Mouse (Mus musculus) myocyte (in vitro differentiated cells): ENCODE measurements around the gene Senp8.

Source experiments
- E2F4 ChIP-seq: IDR thresholded peaks from one replicate; pipeline ENCODE4 v1.6.1; 2011; ENCODE audit warnings: mild to moderate bottlenecking, control low read depth, moderate library complexity; ENCODE audit not compliant: insufficient read depth
- MYOG ChIP-seq, 3 experiments: IDR thresholded peaks; one replicate each; pipeline ENCODE4 v1.6.1; 2011; ENCODE audit warnings: control low read depth in 2 of 3, low read depth in 2 of 3, mild to moderate bottlenecking in 2 of 3; ENCODE audit not compliant: insufficient read length in 2 of 3, control insufficient read depth in 1 of 3, insufficient read depth in 1 of 3
- POLR2A ChIP-seq: IDR thresholded peaks from one replicate; pipeline ENCODE4 v1.6.1; 2011; ENCODE audit warnings: low read depth, mild to moderate bottlenecking, control low read depth, moderate library complexity; ENCODE audit not compliant: insufficient read length
- TCF12 ChIP-seq: IDR thresholded peaks from one replicate; pipeline ENCODE4 v1.6.1; 2011; ENCODE audit warnings: mild to moderate bottlenecking, control low read depth; ENCODE audit not compliant: poor library complexity, insufficient read depth, severe bottlenecking
- TCF3 ChIP-seq: IDR thresholded peaks from one replicate; pipeline ENCODE4 v1.6.1; 2011; ENCODE audit warnings: low read depth, control low read depth; ENCODE audit not compliant: insufficient read length

- TF ChIP-seq POLR2A, result no peak
- no peak for TF ChIP-seq TCF12
- TF ChIP-seq TCF3, result no peak
- TF ChIP-seq MYOG (IDR thresholded peaks at IDR 0.05; ENCODE audit: control insufficient read depth in 1 of 3, insufficient read depth in 1 of 3, insufficient read length in 2 of 3, low read depth in 2 of 3), result no peak
- no peak for TF ChIP-seq E2F4
These were observed 10.0 kb upstream of the Senp8 start for GRCm38 (mm10) chr9:59760515-59760914.
